Mouse (Mus musculus): ENCODE results near the gene Rgs11.

DNA sequence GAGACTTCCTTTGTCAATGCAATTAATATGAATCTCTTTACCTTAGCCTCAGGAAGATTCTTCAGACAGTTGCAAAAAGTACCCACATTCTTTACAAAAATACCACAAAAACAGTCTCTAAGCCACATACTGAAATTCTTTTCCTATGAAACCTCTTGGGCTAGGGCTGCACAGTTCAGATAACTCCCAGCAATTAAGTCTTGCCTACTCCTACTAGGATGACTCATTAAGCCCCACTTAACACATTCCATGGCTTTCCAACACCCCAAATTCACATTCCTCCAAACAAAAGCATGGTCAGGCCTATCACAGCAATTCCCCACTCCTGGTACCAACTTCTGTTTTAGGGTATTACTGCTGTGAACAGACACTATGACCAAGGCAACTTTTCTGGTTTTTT lies 24.1 kb upstream of the Rgs11 start:
- TF ChIP-seq POLR2A (IDR thresholded peaks at IDR 0.05; ENCODE audit: low read depth, low read length) (no peak), CTCF (IDR thresholded peaks at IDR 0.05; ENCODE audit: borderline replicate concordance, insufficient read depth, low read length) (no peak)
